ENCODE assay signal across 8 mouse cellular contexts in genomic region chr11:98772667-98773171, GRCm38 (mm10). TPM values are rescaled to one million over a fixed set of nuclear protein-coding genes. Genes with fewer than 3 reads are reported as not detected.
DNase-seq lines count a peak whose midpoint lies in the region; ATAC-seq and TF ChIP-seq lines count a peak whose summit lies in the region.

No protein-coding gene starts in this region.

- 47% methylated on average over 8 of the region's 8 CpGs for WGBS in liver, postnatal 0 days (ENCODE audit: insufficient replicate concordance)
- 38% methylated on average over 8 of the region's 8 CpGs for WGBS in stomach, postnatal 0 days

- H3K9ac ChIP-seq in liver, postnatal 0 days (replicated peaks): peak overlapping the region; percentile 36; the same call in 1 of the 2 replicates
- no peak overlapping the region; the same call in 1 of the 2 replicates for H3K9ac ChIP-seq in stomach, postnatal 0 days (ENCODE audit: low read length)

- no peak for TF ChIP-seq EP300 in liver, postnatal 0 days (IDR thresholded peaks at IDR 0.05; ENCODE audit: low read depth)
- no peak for TF ChIP-seq EP300 in stomach, postnatal 0 days (optimal IDR thresholded peaks at IDR 0.05)

- peak overlapping the region; percentile 80 for H3K4me2 ChIP-seq in liver, postnatal 0 days (ENCODE audit: low read depth, low read length)
- H3K4me2 ChIP-seq in stomach, postnatal 0 days (replicated peaks; ENCODE audit: low read depth): peak overlapping the region; percentile 67

- no peak for TF ChIP-seq CTCF in liver, postnatal 0 days (IDR thresholded peaks at IDR 0.05; ENCODE audit: low read depth)
- TF ChIP-seq CTCF in stomach, postnatal 0 days (IDR thresholded peaks at IDR 0.05; ENCODE audit: low read depth): no peak

- H3K27me3 ChIP-seq in liver, postnatal 0 days (ENCODE audit: insufficient read depth, low read length): no peaks in the 10 kb centered on the region
- no peaks in the 10 kb centered on the region for H3K27me3 ChIP-seq in stomach, postnatal 0 days (ENCODE audit: control insufficient read depth, insufficient read depth, low read length)

- H3K4me1 ChIP-seq in liver, postnatal 0 days (ENCODE audit: insufficient read depth): peaks cover 80% of the 10 kb centered on the region
- H3K4me1 ChIP-seq in stomach, postnatal 0 days (replicated peaks; ENCODE audit: control insufficient read depth, insufficient read depth): peaks cover 16% of the 10 kb centered on the region

- intact Hi-C loops in heart, postnatal 25 days (cut with DNase I): loop anchor here (2.0 to 5.0 kb wide), 3 partner anchors 14 to 50 kb away; no protein-coding TSS in a partner anchor

- peak overlapping the region; percentile 71; the same call in 1 of the 2 replicates for H3K27ac ChIP-seq in liver, postnatal 0 days (ENCODE audit: low read depth)
- H3K27ac ChIP-seq in stomach, postnatal 0 days (replicated peaks): peak overlapping the region; percentile 95

- 0 out of 2 replicates have a peak overlapping the region, but pooled peaks have one; percentile 53 for H3K4me3 ChIP-seq in liver, postnatal 0 days (ENCODE audit: low read depth, low read length)
- peak overlapping the region; percentile 59; the same call in 1 of the 2 replicates for H3K4me3 ChIP-seq in stomach, postnatal 0 days (ENCODE audit: low read depth, low read length)

- H3K9me3 ChIP-seq in liver, postnatal 0 days (ENCODE audit: low read length): no peaks in the 10 kb centered on the region
- H3K9me3 ChIP-seq in stomach, postnatal 0 days (ENCODE audit: control insufficient read depth, low read length): no peaks in the 10 kb centered on the region

- DNase-seq in cerebellum, adult 18-20 months: peak; percentile 58 to 67
- DNase-seq in cerebellum, adult 11 months: no peak
- DNase-seq in 3134 (ENCODE audit: extremely low read depth, insufficient read length, low spot score): peak; percentile 92
- peak; percentile 56 to 57 for DNase-seq in cerebellum, postnatal 36 days
- DNase-seq in heart, postnatal 25 days (ENCODE audit: low spot score): peak; percentile 75
- peak; percentile 32 for DNase-seq in liver, postnatal 0 days
- DNase-seq in stomach, postnatal 0 days (ENCODE audit: low spot score): peak; percentile 88
- DNase-seq in thymus, adult 18-20 months: no peak

- ATAC-seq in liver, postnatal 0 days: no peak
- peak; percentile 56 for ATAC-seq in stomach, postnatal 0 days (ENCODE audit: low FRiP score, low TSS enrichment)

- H3K36me3 ChIP-seq in liver, postnatal 0 days (replicated peaks; ENCODE audit: insufficient read depth, low read length): peaks cover 18% of the 10 kb centered on the region
- H3K36me3 ChIP-seq in stomach, postnatal 0 days (ENCODE audit: control insufficient read depth, insufficient read depth, low read length): peaks cover 23% of the 10 kb centered on the region; the same call in 1 of the 2 replicates

RNA-seq across cellular contexts. Expression of gene Nr1d1, which starts 2.4 kb away (rescaled TPM):
- 100 to 1,000 TPM in 1 of 2 experiments, 10 to 100 TPM in 1; 61.2 to 129 TPM for total RNA-seq in heart, postnatal 25 days (2021)
- 2.0 and 4.2 TPM in 2 replicates for polyA plus RNA-seq in liver, postnatal 0 days (2015; fragmentation: Nextera tagmentation; extraction: Ambion mirVana)
- 7.5 and 7.9 TPM in 2 replicates for polyA plus RNA-seq in stomach, postnatal 0 days (2015; fragmentation: Nextera tagmentation; extraction: Ambion mirVana)

RNA-seq across cellular contexts. Expression of gene Msl1, which starts 22.6 kb away (rescaled TPM):
- total RNA-seq in heart, postnatal 25 days (2021): 10 to 100 TPM; 73.0 to 78.1 TPM
- 5.4 and 6.5 TPM in 2 replicates for polyA plus RNA-seq in liver, postnatal 0 days (2015; fragmentation: Nextera tagmentation; extraction: Ambion mirVana)
- 11.3 and 13.8 TPM in 2 replicates for polyA plus RNA-seq in stomach, postnatal 0 days (2015; fragmentation: Nextera tagmentation; extraction: Ambion mirVana)

RNA-seq across cellular contexts. Expression of gene Casc3, which starts 32.0 kb away (rescaled TPM):
- total RNA-seq in heart, postnatal 25 days (2021): 10 to 100 TPM; 22.4 to 25.5 TPM
- 6.7 and 7.0 TPM in 2 replicates for polyA plus RNA-seq in liver, postnatal 0 days (2015; fragmentation: Nextera tagmentation; extraction: Ambion mirVana)
- 12.4 and 14.8 TPM in 2 replicates for polyA plus RNA-seq in stomach, postnatal 0 days (2015; fragmentation: Nextera tagmentation; extraction: Ambion mirVana)

RNA-seq across cellular contexts. Expression of gene Thra, which starts 32.3 kb away (rescaled TPM):
- total RNA-seq in heart, postnatal 25 days (2021): 100 to 1,000 TPM; 102 to 117 TPM
- polyA plus RNA-seq in liver, postnatal 0 days (2015; fragmentation: Nextera tagmentation; extraction: Ambion mirVana): 5.1 and 6.1 TPM in 2 replicates
- 24.0 and 24.5 TPM in 2 replicates for polyA plus RNA-seq in stomach, postnatal 0 days (2015; fragmentation: Nextera tagmentation; extraction: Ambion mirVana)

RNA-seq across cellular contexts. Expression of gene Med24, which starts 43.5 kb away (rescaled TPM):
- 10 to 100 TPM; 45.2 to 48.8 TPM for total RNA-seq in heart, postnatal 25 days (2021)
- 10.5 and 10.9 TPM in 2 replicates for polyA plus RNA-seq in liver, postnatal 0 days (2015; fragmentation: Nextera tagmentation; extraction: Ambion mirVana)
- polyA plus RNA-seq in stomach, postnatal 0 days (2015; fragmentation: Nextera tagmentation; extraction: Ambion mirVana): 16.5 and 18.7 TPM in 2 replicates

Comparison
In these comparisons a context has a peak if more than half of its experiments do, and no peak if none do; other contexts are left out.
1. DNase-seq: peak in cerebellum, adult 18-20 months (2 of 2), 3134 (single experiment), cerebellum, postnatal 36 days (2 of 2), heart, postnatal 25 days (single experiment), liver, postnatal 0 days (single experiment) and stomach, postnatal 0 days (single experiment); none in cerebellum, adult 11 months (single experiment) and thymus, adult 18-20 months (0 of 2).